Mouse (Mus musculus) mouse trophoblast stem cell (cell line): ENCODE data around the gene Clint1.

Experiments
- in situ Hi-C, 2 experiments: fragments of 300-500 bp; cut with MseI, MboI; formaldehyde crosslinking; loops; 2 replicates in 1 of 2; 3 replicates in 1 of 2; pipeline ENCODE4 v1.15.1; 2025

The Clint1 gene

GRCm38 (mm10) chr11:45926640-45927082 lies 74.8 kb downstream of the Clint1 start:
- in situ Hi-C loops: no loop called here

GRCm38 (mm10) chr11:45927456-45927855 lies 75.6 kb downstream of the Clint1 start:
- in situ Hi-C loops: no loop called here

- in situ Hi-C loops: no loop called here
These were observed 77.7 kb downstream of the Clint1 start for GRCm38 (mm10) chr11:45929541-45929940.

- in situ Hi-C loops: no loop called here
These were observed 80.9 kb downstream of the Clint1 start for GRCm38 (mm10) chr11:45932771-45933170.

- in situ Hi-C loops: no loop called here
These were observed 85.6 kb downstream of the Clint1 start for GRCm38 (mm10) chr11:45937478-45937877.

GRCm38 (mm10) chr11:45938917-45939316 lies 87.1 kb downstream of the Clint1 start:
- in situ Hi-C loops: no loop called here

DNA sequence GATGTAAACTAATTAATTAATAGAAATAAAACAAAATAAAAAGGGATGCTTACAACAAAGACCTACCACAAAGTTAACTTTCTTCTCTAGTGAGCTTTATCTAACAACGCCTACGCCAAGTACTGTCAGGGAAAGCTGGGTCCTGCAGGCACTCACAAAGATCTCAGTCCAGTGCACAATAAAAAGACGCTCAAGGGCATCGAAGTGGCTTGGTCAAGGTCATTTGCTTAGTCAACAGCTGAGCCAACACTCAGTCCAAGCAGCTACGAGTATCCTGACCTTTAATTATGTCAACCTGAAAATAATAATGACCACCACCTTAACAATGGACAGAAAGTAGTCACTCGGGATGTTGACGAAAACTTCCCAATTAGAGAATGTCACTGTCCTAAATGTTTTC lies 90.4 kb downstream of the Clint1 start:
- in situ Hi-C loops: no loop called here

GRCm38 (mm10) chr11:45943108-45943705 lies 91.4 kb downstream of the Clint1 start:
- in situ Hi-C loops: no loop called here

GRCm38 (mm10) chr11:45943891-45944642 lies 92.2 kb downstream of the Clint1 start:
- in situ Hi-C loops: no loop called here

DNA sequence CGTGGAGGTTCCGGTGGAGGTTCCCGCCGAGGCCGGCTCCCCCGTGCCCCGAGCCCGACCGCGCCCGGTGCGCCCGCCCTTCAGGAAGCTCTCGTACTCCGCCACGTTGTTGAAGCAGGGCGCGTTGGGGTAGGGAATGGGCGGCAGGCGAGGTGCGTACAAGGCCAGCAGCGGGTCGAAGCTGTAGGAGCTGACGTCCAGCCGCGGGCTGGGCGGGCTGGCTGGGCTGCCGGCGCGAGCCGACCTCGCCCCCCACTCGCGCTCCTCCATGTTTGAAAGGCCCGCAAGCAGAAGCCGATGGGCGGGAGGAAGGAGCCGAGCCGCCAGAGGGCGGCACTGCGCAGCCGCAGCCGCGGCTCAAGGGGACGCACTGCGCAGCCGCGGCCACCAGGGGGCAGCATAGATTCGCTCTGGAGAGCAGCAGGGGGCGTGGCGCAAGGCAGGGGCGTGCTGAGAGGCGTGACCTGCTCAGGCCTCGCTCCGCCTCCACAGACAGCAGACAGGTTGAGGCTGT lies 92.8 kb downstream of the Clint1 start, which contains the start of gene Lsm11:
Lsm11 (minus strand) TSS at position 293 of the 514 bp plus-strand sequence.
- in situ Hi-C loops: no loop called here

GRCm38 (mm10) chr11:45946796-45947195 lies 94.9 kb downstream of the Clint1 start:
- in situ Hi-C loops: no loop called here

DNA sequence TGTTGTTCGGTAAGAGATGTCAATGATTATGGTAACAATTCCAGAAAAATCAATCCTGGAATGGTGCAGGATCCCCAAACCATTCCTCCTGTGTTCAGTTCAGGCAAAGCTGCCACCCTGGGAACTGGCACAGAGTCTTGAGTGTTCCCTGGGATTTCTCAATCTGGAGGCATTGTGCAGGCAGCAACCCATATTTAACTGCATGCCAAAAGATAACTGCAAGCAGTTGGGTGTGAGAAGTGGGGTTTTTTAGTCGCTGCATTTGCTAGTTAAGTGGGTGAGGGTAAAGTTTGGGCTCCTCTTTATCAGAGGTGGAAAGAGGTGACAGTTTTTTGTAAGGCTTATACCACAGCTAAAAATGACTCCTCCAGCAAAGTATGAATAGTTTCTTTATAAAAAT lies 95.6 kb downstream of the Clint1 start:
- in situ Hi-C loops: no loop called here

- in situ Hi-C loops: no loop called here
These were observed 103.3 kb downstream of the Clint1 start, which contains the start of gene Thg1l for GRCm38 (mm10) chr11:45955127-45955627. Gene Thg1l (minus strand): TSS chr11:45955494.

DNA sequence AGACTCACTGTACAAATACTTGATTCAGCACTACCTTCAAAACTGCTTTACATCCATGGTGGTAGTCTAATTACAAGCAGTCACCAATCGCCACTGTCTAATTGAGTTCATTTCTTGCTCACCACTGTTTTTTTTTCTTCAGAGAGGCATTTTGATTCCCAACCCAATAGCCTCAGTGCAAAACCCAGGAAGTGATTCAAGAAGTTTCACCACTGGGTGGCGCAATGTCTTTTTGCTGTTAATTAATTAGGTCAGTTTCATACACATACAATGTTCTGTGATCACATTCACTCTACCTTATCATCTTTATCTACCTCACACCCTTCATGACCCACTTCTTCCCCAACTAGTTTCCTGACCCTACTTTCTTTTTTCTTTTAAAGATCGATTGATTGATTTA lies 107.7 kb downstream of the Clint1 start:
- in situ Hi-C loops: no loop called here

DNA sequence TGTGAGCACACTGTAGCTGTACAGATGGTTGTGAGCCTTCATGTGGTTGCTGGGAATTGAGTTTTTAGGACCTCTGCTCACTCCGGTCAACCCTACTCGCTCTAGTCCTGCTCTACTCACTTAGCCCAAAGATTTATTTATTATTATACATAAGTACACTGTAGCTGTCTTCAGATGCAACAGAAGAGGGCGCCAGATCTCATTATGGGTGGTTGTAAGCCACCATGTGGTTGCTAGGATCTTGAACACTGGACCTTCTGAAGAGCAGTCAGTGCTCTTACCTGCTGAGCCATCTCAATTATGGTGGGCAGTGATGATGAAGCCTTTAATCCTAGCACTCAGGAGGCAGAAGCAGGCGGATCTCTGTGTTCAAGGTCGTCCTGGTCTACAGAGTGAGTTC lies 108.2 kb downstream of the Clint1 start:
- in situ Hi-C loops: no loop called here
